Mouse (Mus musculus): Measurements from ENCODE around the gene Rpsa. TPM values are rescaled to one million over a fixed set of nuclear protein-coding genes. Genes with fewer than 3 reads are reported as not detected.
A peak's percentile ranks its signal among the peaks of the same experiment; 100 is the strongest.

Gene Rpsa
- polyA plus RNA-seq, 1 experiment from 2014 or later = 1,176 TPM

DNA sequence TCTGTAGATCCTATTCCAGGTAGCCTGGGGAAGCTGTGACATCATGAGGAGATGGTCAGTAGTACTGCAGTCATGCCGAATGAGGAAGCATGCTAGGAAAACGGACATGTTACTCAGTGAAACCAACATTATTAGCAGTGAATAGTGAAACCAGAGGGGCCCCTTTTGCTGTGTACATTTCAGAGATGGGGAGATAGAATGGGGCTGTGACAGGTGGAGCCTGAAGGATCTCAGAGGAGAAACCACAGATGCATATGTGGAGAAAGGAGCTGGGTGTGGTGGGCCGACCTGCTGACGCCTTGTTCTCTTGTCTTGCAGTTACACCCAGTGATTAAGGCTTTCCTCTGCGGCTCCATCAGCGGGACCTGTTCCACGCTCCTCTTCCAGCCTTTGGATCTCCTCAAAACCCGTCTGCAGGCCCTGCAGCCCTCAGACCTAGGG lies 11.3 kb upstream of the Rpsa start:
- 92% methylated on average over 8 of the region's 8 CpGs for WGBS
- Histone ChIP-seq H3K36me3 (ENCODE audit: control insufficient read depth, insufficient read depth, low read length) (peaks cover 48% of the 10 kb centered on the region), H3K4me1 (ENCODE audit: control insufficient read depth, insufficient read depth, low read length) (peaks cover 3% of the 10 kb centered on the region), H3K4me3 (replicated peaks; ENCODE audit: low read depth, low read length) (no peak overlapping the region), H3K27ac (replicated peaks; ENCODE audit: low read depth, low read length) (no peak overlapping the region), H3K4me2 (ENCODE audit: low read length) (no peak overlapping the region), H3K9ac (replicated peaks; ENCODE audit: low read length) (no peak overlapping the region), H3K9me3 (ENCODE audit: control insufficient read depth, low read length) (no peaks in the 10 kb centered on the region), H3K27me3 (ENCODE audit: control insufficient read depth, insufficient read depth, low read length) (no peaks in the 10 kb centered on the region)
- no peak for ATAC-seq (ENCODE audit: low FRiP score, low TSS enrichment)
- DNase-seq = no peak

DNA sequence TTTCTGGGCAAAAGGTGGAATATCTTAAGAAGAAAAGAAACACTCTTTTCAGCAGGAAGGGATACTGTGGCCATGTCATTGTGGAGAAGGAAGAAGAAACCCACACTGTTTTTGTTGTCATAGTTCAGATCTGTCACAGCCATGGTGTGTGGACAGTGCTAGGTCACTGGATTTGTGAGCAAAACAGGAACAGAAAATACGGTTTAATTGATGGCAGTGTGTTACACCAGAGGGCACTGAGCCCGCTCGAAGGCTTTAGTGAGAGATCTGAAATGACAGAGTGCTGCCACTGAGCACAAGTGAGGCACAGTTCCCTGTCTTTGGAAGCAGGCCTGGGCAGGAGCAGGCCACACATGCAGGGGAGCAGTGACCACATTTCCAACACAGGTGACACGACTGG lies 9.3 kb upstream of the Rpsa start:
- Histone ChIP-seq H3K9ac (replicated peaks; ENCODE audit: low read length) (no peak overlapping the region), H3K4me3 (replicated peaks; ENCODE audit: low read depth, low read length) (no peak overlapping the region), H3K4me1 (ENCODE audit: control insufficient read depth, insufficient read depth, low read length) (no peaks in the 10 kb centered on the region), H3K27me3 (ENCODE audit: control insufficient read depth, insufficient read depth, low read length) (no peaks in the 10 kb centered on the region), H3K36me3 (ENCODE audit: control insufficient read depth, insufficient read depth, low read length) (peaks cover 63% of the 10 kb centered on the region), H3K4me2 (ENCODE audit: low read length) (no peak overlapping the region), H3K9me3 (ENCODE audit: control insufficient read depth, low read length) (no peaks in the 10 kb centered on the region), H3K27ac (replicated peaks; ENCODE audit: low read depth, low read length) (no peak overlapping the region)
- DNase-seq = no peak
- WGBS = 89% methylated on average over 4 of the region's 4 CpGs
- ATAC-seq (ENCODE audit: low FRiP score, low TSS enrichment) = no peak

DNA sequence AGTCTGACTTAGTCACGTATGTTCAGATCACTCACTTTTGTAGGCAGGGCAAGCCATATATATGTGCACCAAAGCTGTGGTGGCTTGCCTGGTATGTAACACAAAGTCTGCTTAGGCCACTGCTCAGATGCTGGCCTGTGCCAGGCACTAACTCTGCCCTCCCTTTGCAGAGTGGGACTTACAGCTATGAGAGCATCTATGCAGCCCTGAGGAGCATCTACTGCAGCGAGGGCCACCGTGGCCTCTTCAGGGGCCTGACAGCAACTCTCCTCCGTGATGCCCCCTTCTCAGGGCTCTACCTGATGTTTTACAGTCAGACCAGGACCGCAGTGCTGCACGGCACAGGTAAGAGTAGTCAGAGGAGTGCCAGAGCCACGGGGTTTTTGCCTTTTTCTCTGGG lies 7.0 kb upstream of the Rpsa start:
- no peak overlapping the region for H3K4me3 ChIP-seq (replicated peaks; ENCODE audit: low read depth, low read length)
- H3K4me1 ChIP-seq (ENCODE audit: control insufficient read depth, insufficient read depth, low read length) = no peaks in the 10 kb centered on the region
- H3K9me3 ChIP-seq (ENCODE audit: control insufficient read depth, low read length) = no peaks in the 10 kb centered on the region
- H3K27ac ChIP-seq (replicated peaks; ENCODE audit: low read depth, low read length) = no peak overlapping the region
- peaks cover 76% of the 10 kb centered on the region for H3K36me3 ChIP-seq (ENCODE audit: control insufficient read depth, insufficient read depth, low read length)
- ATAC-seq (ENCODE audit: low FRiP score, low TSS enrichment) (no peak), DNase-seq (no peak)
- no peaks in the 10 kb centered on the region for H3K27me3 ChIP-seq (ENCODE audit: control insufficient read depth, insufficient read depth, low read length)
- H3K4me2 ChIP-seq (ENCODE audit: low read length) = no peak overlapping the region
- no peak overlapping the region for H3K9ac ChIP-seq (replicated peaks; ENCODE audit: low read length)
- WGBS = 90% methylated on average over 7 of the region's 7 CpGs

DNA sequence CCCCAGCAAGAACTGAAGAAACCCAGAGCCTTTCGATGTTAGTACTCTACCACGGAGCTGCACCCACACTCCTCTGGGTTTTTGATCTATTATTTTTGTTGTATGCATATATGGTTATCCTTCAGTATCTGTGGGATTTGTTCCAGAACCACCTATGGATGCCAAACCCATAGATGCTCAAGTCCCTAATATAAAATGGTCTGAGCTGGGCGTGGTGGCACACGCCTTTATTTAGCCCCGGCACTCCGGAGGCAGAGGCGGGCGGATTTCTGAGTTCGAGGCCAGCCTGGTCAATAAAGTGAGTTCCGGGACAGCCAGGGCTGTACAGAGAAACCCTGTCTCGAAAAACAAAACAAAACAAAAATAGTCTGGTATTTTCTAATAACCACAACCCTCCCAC lies 621 bp upstream of the Rpsa start:
- no peak for ATAC-seq (ENCODE audit: low FRiP score, low TSS enrichment)

DNA sequence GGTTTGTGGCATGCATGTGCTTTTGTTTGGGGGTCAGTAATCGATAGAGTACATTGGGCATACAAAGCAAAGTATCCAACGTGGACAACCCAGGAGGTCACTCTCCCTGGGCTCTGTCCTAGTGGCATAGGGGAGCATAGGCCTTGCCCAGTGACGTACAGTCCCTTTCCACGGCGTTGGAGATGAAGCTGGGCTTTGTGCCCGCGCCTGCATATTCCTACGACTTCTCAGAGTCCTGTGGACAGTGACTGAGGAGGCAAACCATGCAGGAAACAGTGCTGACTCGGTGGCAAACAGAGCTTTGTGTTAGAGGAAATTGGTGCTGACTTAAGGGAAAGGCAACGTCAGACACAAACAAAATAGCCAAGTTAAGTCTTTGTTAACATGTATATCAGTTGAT lies 1.8 kb downstream of the Rpsa start:
- Histone ChIP-seq H3K27me3 (ENCODE audit: control insufficient read depth, insufficient read depth, low read length) (no peaks in the 10 kb centered on the region), H3K9ac (replicated peaks; ENCODE audit: low read length) (no peak overlapping the region), H3K27ac (replicated peaks; ENCODE audit: low read depth, low read length) (no peak overlapping the region), H3K36me3 (ENCODE audit: control insufficient read depth, insufficient read depth, low read length) (peaks cover 46% of the 10 kb centered on the region), H3K9me3 (ENCODE audit: control insufficient read depth, low read length) (no peaks in the 10 kb centered on the region), H3K4me3 (replicated peaks; ENCODE audit: low read depth, low read length) (peak overlapping the region; percentile 5; the same call in 1 of the 2 replicates), H3K4me2 (ENCODE audit: low read length) (peak overlapping the region; percentile 88), H3K4me1 (ENCODE audit: control insufficient read depth, insufficient read depth, low read length) (peaks cover 14% of the 10 kb centered on the region)
- 78% methylated on average over 10 of the region's 10 CpGs for WGBS
- no peak for ATAC-seq (ENCODE audit: low FRiP score, low TSS enrichment)
- no peak for DNase-seq

More for the DNA sequence above, 621 bp upstream of the Rpsa start:
- peak overlapping the region; percentile 42; the same call in 1 of the 2 replicates for H3K9ac ChIP-seq (replicated peaks; ENCODE audit: low read length)
- peaks cover 52% of the 10 kb centered on the region for H3K36me3 ChIP-seq (ENCODE audit: control insufficient read depth, insufficient read depth, low read length)
- peak overlapping the region; percentile 78 for H3K27ac ChIP-seq (replicated peaks; ENCODE audit: low read depth, low read length)
- no peaks in the 10 kb centered on the region for H3K9me3 ChIP-seq (ENCODE audit: control insufficient read depth, low read length)
- WGBS = 61% methylated on average over 11 of the region's 11 CpGs
- no peak for DNase-seq
- peaks cover 14% of the 10 kb centered on the region for H3K4me1 ChIP-seq (ENCODE audit: control insufficient read depth, insufficient read depth, low read length)
- no peaks in the 10 kb centered on the region for H3K27me3 ChIP-seq (ENCODE audit: control insufficient read depth, insufficient read depth, low read length)
- H3K4me2 ChIP-seq (ENCODE audit: low read length) = peak overlapping the region; percentile 70
- peak overlapping the region; percentile 100 for H3K4me3 ChIP-seq (replicated peaks; ENCODE audit: low read depth, low read length)

DNA sequence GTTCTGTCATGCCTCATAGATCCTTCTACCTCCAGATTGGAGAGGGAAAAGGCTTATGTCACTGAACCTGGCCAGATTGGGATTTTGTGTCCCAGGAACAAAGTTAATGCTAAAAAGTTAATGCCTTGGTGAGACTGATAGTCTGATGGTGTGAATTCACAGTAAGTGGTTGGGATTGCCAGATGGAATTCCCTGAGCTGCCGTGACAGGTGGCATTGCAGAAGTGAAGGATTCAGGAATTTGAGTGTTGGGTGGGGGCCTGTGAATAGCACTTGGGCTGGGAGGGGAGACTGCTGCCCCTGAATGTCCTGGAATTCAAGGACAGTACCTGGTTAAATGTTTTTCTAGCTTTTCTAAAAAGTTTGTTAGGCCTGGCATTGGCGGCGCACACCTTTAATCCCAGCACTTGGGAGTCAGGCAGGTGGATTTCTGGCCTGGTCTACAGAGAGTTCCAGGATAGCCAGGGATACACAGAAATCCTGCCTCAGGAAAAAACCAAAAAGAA lies 4.3 kb downstream of the Rpsa start:
- DNase-seq (no peak), ATAC-seq (ENCODE audit: low FRiP score, low TSS enrichment) (no peak)
- Histone ChIP-seq H3K4me2 (ENCODE audit: low read length) (no peak overlapping the region), H3K4me3 (replicated peaks; ENCODE audit: low read depth, low read length) (no peak overlapping the region), H3K9me3 (ENCODE audit: control insufficient read depth, low read length) (no peaks in the 10 kb centered on the region), H3K36me3 (ENCODE audit: control insufficient read depth, insufficient read depth, low read length) (peaks cover 44% of the 10 kb centered on the region), H3K4me1 (ENCODE audit: control insufficient read depth, insufficient read depth, low read length) (peaks cover 13% of the 10 kb centered on the region), H3K9ac (replicated peaks; ENCODE audit: low read length) (no peak overlapping the region), H3K27me3 (ENCODE audit: control insufficient read depth, insufficient read depth, low read length) (no peaks in the 10 kb centered on the region), H3K27ac (replicated peaks; ENCODE audit: low read depth, low read length) (no peak overlapping the region)
- WGBS = 92% methylated on average over 3 of the region's 3 CpGs

DNA sequence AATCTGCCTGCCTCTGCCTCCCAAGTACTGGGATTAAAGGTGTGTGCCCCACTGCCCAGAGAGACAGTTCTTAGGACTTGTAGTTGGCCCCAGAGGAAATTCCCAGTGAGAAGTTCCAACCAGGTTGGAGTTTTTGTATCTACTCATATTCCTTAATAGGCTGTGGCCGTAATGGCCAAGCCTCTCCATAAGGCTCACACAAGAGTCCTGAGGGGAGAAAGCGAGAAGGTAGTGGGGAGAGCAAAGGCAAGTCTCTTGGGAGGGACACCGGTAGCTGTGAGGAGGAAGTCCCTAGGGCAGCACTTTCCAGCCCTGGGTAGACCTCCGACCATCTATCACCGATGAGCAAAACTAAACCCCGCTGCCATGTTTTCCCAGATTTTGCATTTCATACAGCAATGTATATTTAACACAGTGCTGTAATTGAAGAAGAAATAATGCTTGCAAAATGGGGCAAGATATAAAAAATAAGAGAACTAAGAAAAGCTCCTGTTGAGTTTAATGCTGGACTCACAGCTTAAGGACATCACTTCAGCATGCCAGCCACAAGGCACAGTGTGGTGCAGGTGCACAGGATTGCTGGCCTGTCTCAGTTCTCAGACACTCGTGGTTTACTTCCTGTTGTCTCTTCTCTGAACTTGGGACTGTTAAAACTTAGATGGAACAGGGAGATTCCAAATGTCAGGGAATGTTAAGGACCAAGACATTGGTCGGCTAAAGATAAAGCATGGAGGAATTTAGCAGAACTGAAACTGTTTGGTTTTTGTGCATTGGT lies 5.7 kb downstream of the Rpsa start:
- Histone ChIP-seq H3K4me1 (ENCODE audit: control insufficient read depth, insufficient read depth, low read length) (peaks cover 11% of the 10 kb centered on the region), H3K4me2 (ENCODE audit: low read length) (no peak overlapping the region), H3K27me3 (ENCODE audit: control insufficient read depth, insufficient read depth, low read length) (no peaks in the 10 kb centered on the region), H3K9ac (replicated peaks; ENCODE audit: low read length) (no peak overlapping the region), H3K36me3 (ENCODE audit: control insufficient read depth, insufficient read depth, low read length) (peaks cover 44% of the 10 kb centered on the region), H3K4me3 (replicated peaks; ENCODE audit: low read depth, low read length) (no peak overlapping the region), H3K27ac (replicated peaks; ENCODE audit: low read depth, low read length) (no peak overlapping the region), H3K9me3 (ENCODE audit: control insufficient read depth, low read length) (no peaks in the 10 kb centered on the region)
- ATAC-seq (ENCODE audit: low FRiP score, low TSS enrichment) = no peak
- DNase-seq = no peak
- 44% methylated on average over 8 of the region's 8 CpGs for WGBS

DNA sequence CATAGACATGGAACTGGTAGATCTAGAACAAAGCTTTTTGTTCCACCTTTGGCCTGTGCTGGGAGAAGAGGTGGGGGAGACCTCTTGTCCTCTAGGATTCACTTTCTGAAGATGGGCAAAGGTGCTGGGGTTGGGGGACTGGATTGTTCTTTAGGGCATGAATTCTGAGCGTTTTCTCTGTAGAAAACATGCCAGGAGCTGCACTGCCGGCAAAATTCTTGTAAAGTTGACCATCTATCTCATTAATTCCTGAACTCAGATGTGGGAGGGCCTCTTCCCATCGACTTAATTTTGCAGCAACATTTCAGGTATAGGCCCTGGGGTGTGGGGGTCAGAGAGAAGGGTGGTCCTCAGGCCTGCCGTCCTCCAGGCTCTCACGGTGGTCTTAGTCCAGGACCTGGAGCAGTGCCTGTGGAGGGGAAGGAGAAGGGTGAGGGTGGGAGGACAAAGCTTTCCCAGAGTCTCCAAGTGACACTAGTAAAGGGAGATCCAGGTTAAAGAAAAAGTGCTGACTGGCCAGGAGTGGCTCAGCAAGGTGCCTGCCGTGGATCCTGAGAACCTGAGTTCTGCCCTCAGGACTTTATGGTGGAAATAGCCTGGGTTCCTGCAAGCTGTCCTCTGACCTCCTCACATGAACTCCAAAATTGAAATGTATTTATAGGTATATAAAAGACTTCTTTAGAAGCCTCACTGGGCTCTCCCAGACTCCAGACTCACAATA lies 6.4 kb downstream of the Rpsa start:
- ATAC-seq (ENCODE audit: low FRiP score, low TSS enrichment) = no peak
- no peak overlapping the region for H3K4me2 ChIP-seq (ENCODE audit: low read length)
- peaks cover 4% of the 10 kb centered on the region for H3K4me1 ChIP-seq (ENCODE audit: control insufficient read depth, insufficient read depth, low read length)
- no peaks in the 10 kb centered on the region for H3K9me3 ChIP-seq (ENCODE audit: control insufficient read depth, low read length)
- WGBS = 60% methylated on average over 6 of the region's 6 CpGs
- no peaks in the 10 kb centered on the region for H3K27me3 ChIP-seq (ENCODE audit: control insufficient read depth, insufficient read depth, low read length)
- no peak overlapping the region for H3K4me3 ChIP-seq (replicated peaks; ENCODE audit: low read depth, low read length)
- H3K9ac ChIP-seq (replicated peaks; ENCODE audit: low read length) = no peak overlapping the region
- peaks cover 43% of the 10 kb centered on the region for H3K36me3 ChIP-seq (ENCODE audit: control insufficient read depth, insufficient read depth, low read length)
- H3K27ac ChIP-seq (replicated peaks; ENCODE audit: low read depth, low read length) = no peak overlapping the region
- DNase-seq = no peak
